Comparison of ENCODE assay signal across 24 mouse cellular contexts in the genomic region with DNA sequence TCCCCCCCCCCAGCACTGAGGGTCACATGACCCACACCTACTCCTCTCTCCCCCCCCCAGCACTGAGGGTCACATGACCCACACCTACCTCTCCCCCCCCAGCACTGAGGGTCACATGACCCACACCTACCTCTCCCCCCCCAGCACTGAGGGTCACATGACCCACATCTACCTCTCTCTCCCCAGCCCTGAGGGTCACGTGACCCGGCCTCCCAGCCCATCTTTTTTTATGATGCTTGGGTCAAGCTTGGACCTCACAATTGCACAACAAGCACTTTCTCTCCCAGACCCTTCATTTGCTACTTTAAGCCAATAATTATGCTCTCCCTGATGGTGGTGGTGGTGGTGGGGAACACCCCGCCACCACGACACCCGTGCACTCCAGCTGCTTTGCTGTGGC. TPM values are rescaled to one million over a fixed set of nuclear protein-coding genes. Genes with fewer than 3 reads are reported as not detected.
DNase-seq lines count a peak whose midpoint lies in the region; ATAC-seq and TF ChIP-seq lines count a peak whose summit lies in the region.
"Had no signal": no experiment of that assay in that cellular context is flagged by ENCODE, and none has a peak within 500 bp of the region (broad histone marks: within the 10 kb centered on the region; RNA-seq: fewer than 3 reads in every experiment).

No protein-coding gene starts in this region.

- peak overlapping the region; percentile 6; the same call in 1 of the 2 replicates for H3K9ac ChIP-seq in ES-E14 (ENCODE audit: insufficient read depth, low read depth, low read length, poor library complexity, severe bottlenecking)
- H3K9ac ChIP-seq in kidney, embryonic 14.5 days (ENCODE audit: low read depth, low read length), result no peak overlapping the region
- H3K9ac ChIP-seq: embryonic facial prominence, embryonic 13.5 days; embryonic facial prominence, embryonic 15.5 days; forebrain, embryonic 13.5 days; forebrain, embryonic 15.5 days; forebrain, postnatal 0 days had no signal

- no peak for ATAC-seq in erythroid progenitor cell, adult 5-6 weeks (replicated peaks; ENCODE audit: low FRiP score, poor library complexity, severe bottlenecking)
- ATAC-seq in kidney, embryonic 14.5 days (ENCODE audit: low FRiP score, low TSS enrichment), result no peak
- ATAC-seq: activated CD4-positive, CD25-positive, alpha-beta regulatory T cell, adult 4 months; forebrain, embryonic 13.5 days; forebrain, embryonic 15.5 days; forebrain, postnatal 0 days had no signal

- WGBS in kidney, embryonic 14.5 days, result 87% methylated on average over 5 of the region's 5 CpGs

- TF ChIP-seq CTCF in E14TG2a.4 (conservative IDR thresholded peaks at IDR 0.05; ENCODE audit: low read length), result no peak

- in situ Hi-C loops in ES-E14 (cut with MboI; ENCODE audit: low sequenced_read_pairs in 2 of 2, unreplicated experiment in 2 of 2), result no loop called here

- DNase-seq in ES-E14 (ENCODE audit: low read depth, low spot score) (no peak), R1 (ENCODE audit: low read depth, low spot score) (peak; percentile 56)
- DNase-seq in urinary bladder, postnatal 10 days (ENCODE audit: low spot score), result no peak
- DNase-seq in gastrocnemius, adult 18-20 months (ENCODE audit: low spot score), result no peak
- DNase-seq: adrenal gland, adult 8-10 months; adrenal gland, postnatal 25 days; cerebellum, adult 11 months; cerebellum, adult 18-20 months; cerebellum, adult 8-10 months; cerebellum, adult 9-11 months; cerebellum, postnatal 14 days; cerebellum, postnatal 36 days; embryo, embryonic 11 days; forebrain, postnatal 0 days had no signal

- H3K4me1 ChIP-seq in E14TG2a.4 (replicated peaks; ENCODE audit: low read depth, low read length), result peaks cover 83% of the 10 kb centered on the region
- H3K4me1 ChIP-seq in ES-E14 (ENCODE audit: control insufficient read depth in 2 of 2, insufficient read depth in 2 of 2, low read length in 2 of 2, poor library complexity in 1 of 2), result peaks cover 8 to 24% of the 10 kb centered on the region in 2 experiments
- H3K4me1 ChIP-seq in kidney, embryonic 14.5 days (ENCODE audit: control insufficient read depth, insufficient read depth, low read length), result no peaks in the 10 kb centered on the region; the same call in 1 of the 2 replicates
- H3K4me1 ChIP-seq: forebrain, embryonic 15.5 days had no signal

- H3K9me3 ChIP-seq in E14TG2a.4 (ENCODE audit: low read length), result peaks cover 11% of the 10 kb centered on the region
- no peaks in the 10 kb centered on the region for H3K9me3 ChIP-seq in ES-E14 (ENCODE audit: control insufficient read depth, insufficient read depth, low read depth, low read length)
- H3K9me3 ChIP-seq in kidney, embryonic 14.5 days (ENCODE audit: control insufficient read depth, low read length), result no peaks in the 10 kb centered on the region
- H3K9me3 ChIP-seq: embryonic facial prominence, embryonic 13.5 days; embryonic facial prominence, embryonic 15.5 days; forebrain, embryonic 13.5 days; forebrain, embryonic 15.5 days had no signal

- no peak overlapping the region for H3K4me2 ChIP-seq in kidney, embryonic 14.5 days (replicated peaks; ENCODE audit: low read depth, low read length)
- H3K4me2 ChIP-seq: embryonic facial prominence, embryonic 13.5 days; embryonic facial prominence, embryonic 15.5 days; forebrain, embryonic 13.5 days; forebrain, embryonic 15.5 days had no signal

- H3K27me3 ChIP-seq in E14TG2a.4 (ENCODE audit: insufficient read depth, low read length), result no peaks in the 10 kb centered on the region; the same call in 1 of the 2 replicates
- no peaks in the 10 kb centered on the region for H3K27me3 ChIP-seq in kidney, embryonic 14.5 days (ENCODE audit: control insufficient read depth, insufficient read depth, low read length)
- H3K27me3 ChIP-seq: embryonic facial prominence, embryonic 13.5 days; embryonic facial prominence, embryonic 15.5 days; forebrain, embryonic 13.5 days; forebrain, embryonic 15.5 days; Patski had no signal

- H3K4me3 ChIP-seq in E14TG2a.4 (replicated peaks; ENCODE audit: low read length), result peak overlapping the region; percentile 35
- H3K4me3 ChIP-seq in ES-E14 (ENCODE audit: insufficient read depth in 1 of 2, low read depth in 1 of 2, low read length in 2 of 2, poor library complexity in 1 of 2, severe bottlenecking in 1 of 2), result no peak overlapping the region
- H3K4me3 ChIP-seq in kidney, embryonic 14.5 days (ENCODE audit: low read length), result no peak overlapping the region
- H3K4me3 ChIP-seq: embryonic facial prominence, embryonic 13.5 days; embryonic facial prominence, embryonic 15.5 days; erythroblast, embryonic 14.5 days; forebrain, embryonic 13.5 days; forebrain, embryonic 15.5 days had no signal

- H3K27ac ChIP-seq in ES-E14 (ENCODE audit: insufficient read depth, low read depth, low read length, poor library complexity, severe bottlenecking), result peak overlapping the region; percentile 68
- no peak overlapping the region for H3K27ac ChIP-seq in kidney, embryonic 14.5 days (ENCODE audit: low read depth, low read length)
- H3K27ac ChIP-seq: embryonic facial prominence, embryonic 13.5 days; embryonic facial prominence, embryonic 15.5 days; forebrain, embryonic 13.5 days; forebrain, embryonic 15.5 days had no signal

- H3K36me3 ChIP-seq in E14TG2a.4 (ENCODE audit: insufficient read depth, low read length) (peaks cover 39% of the 10 kb centered on the region), ES-E14 (ENCODE audit: control insufficient read depth, insufficient read depth, low read length, poor library complexity, severe bottlenecking) (peaks cover 16% of the 10 kb centered on the region)
- H3K36me3 ChIP-seq in kidney, embryonic 14.5 days (ENCODE audit: control insufficient read depth, insufficient read depth, low read length), result no peaks in the 10 kb centered on the region
- H3K36me3 ChIP-seq: embryonic facial prominence, embryonic 15.5 days had no signal

TF ChIP-seq in ES-E14, 5 proteins besides CTCF, POLR2A, EP300 and RAD21:
- TF ChIP-seq CHD2 (IDR thresholded peaks at IDR 0.05; ENCODE audit: low read depth, low read length) (no peak), HCFC1 (IDR thresholded peaks at IDR 0.05; ENCODE audit: borderline replicate concordance, insufficient read depth, low read length) (no peak), ZC3H11A (IDR thresholded peaks at IDR 0.05; ENCODE audit: borderline replicate concordance, low read depth, low read length) (no peak), MAFK (IDR thresholded peaks at IDR 0.05; ENCODE audit: insufficient read depth, low read depth, low read length) (no peak), ZNF384 (IDR thresholded peaks at IDR 0.05; ENCODE audit: low read depth, low read length) (no peak)

RNA-seq across cellular contexts. Expression of gene Morc3, which starts 36.5 kb away (rescaled TPM):
- total RNA-seq in ES-E14 (2012; rRNA removed), result 90.3 and 98.4 TPM in 2 replicates
- total RNA-seq in gastrocnemius, adult 18-20 months (2021), result 1 to 10 TPM; 9.3 to 9.7 TPM
- 133 and 169 TPM in 2 replicates for total RNA-seq in erythroid progenitor cell, adult 5-6 weeks (2015; ENCODE audit: low replicate concordance)
- 112 and 212 TPM in 2 replicates for total RNA-seq in erythroid progenitor cell, adult 5-6 weeks (2017; ENCODE audit: low replicate concordance)
- 23.5 and 42.7 TPM in 2 replicates for polyA plus RNA-seq in kidney, embryonic 14.5 days (2014; fragmentation: Nextera tagmentation; extraction: Ambion mirVana)
